Mouse (Mus musculus) hindlimb bud, embryonic 11.5 days (tissue): ENCODE measurements at regions not wholly inside any gene's neighbourhood (a gene's known extent, or its start where the extent isn't known, plus 50 kb on each side); places are given as distances from the start of the nearest gene placed in this dataset.

Source experiments
- DNase-seq: peaks from one replicate; pipeline ENCODE4 v3.0.0-alpha.2; 2012; ENCODE audit warnings: low read depth, low spot score; ENCODE audit errors: extremely low spot score

- no peak for DNase-seq
Observed at GRCm38 (mm10) chr4:55851027-55851426, 318.8 kb upstream of the Klf4 start.

GRCm38 (mm10) chr4:55843727-55844401, 311.6 kb upstream of the Klf4 start:
- no peak for DNase-seq

- DNase-seq, result no peak
Observed at GRCm38 (mm10) chr4:55838568-55838967, 306.3 kb upstream of the Klf4 start.

- DNase-seq, result no peak
Observed at GRCm38 (mm10) chr4:55824047-55824760, 291.9 kb upstream of the Klf4 start.

- no peak for DNase-seq
Observed at GRCm38 (mm10) chr4:55823583-55823982, 291.3 kb upstream of the Klf4 start.

GRCm38 (mm10) chr4:55817035-55817818, 285.0 kb upstream of the Klf4 start:
- no peak for DNase-seq

GRCm38 (mm10) chr4:55815832-55816231, 283.6 kb upstream of the Klf4 start:
- DNase-seq, result no peak

GRCm38 (mm10) chr4:55812846-55813245, 280.6 kb upstream of the Klf4 start:
- no peak for DNase-seq

- no peak for DNase-seq
Observed at GRCm38 (mm10) chr4:55811656-55812055, 279.4 kb upstream of the Klf4 start.

GRCm38 (mm10) chr4:55808501-55808900, 276.2 kb upstream of the Klf4 start:
- DNase-seq, result no peak

GRCm38 (mm10) chr4:55806799-55807198, 274.5 kb upstream of the Klf4 start:
- no peak for DNase-seq

- no peak for DNase-seq
Observed at GRCm38 (mm10) chr4:55805255-55806051, 273.2 kb upstream of the Klf4 start.

- DNase-seq, result no peak
Observed at GRCm38 (mm10) chr4:55802101-55802500, 269.8 kb upstream of the Klf4 start.

- no peak for DNase-seq
Observed at GRCm38 (mm10) chr4:55798099-55798498, 265.8 kb upstream of the Klf4 start.

- no peak for DNase-seq
Observed at GRCm38 (mm10) chr4:55781329-55781847, 249.1 kb upstream of the Klf4 start.

GRCm38 (mm10) chr4:55779581-55779980, 247.3 kb upstream of the Klf4 start:
- no peak for DNase-seq

GRCm38 (mm10) chr4:55775858-55776257, 243.6 kb upstream of the Klf4 start:
- no peak for DNase-seq

GRCm38 (mm10) chr4:55774571-55774970, 242.3 kb upstream of the Klf4 start:
- DNase-seq, result no peak

- no peak for DNase-seq
Observed at GRCm38 (mm10) chr4:55769656-55770055, 237.4 kb upstream of the Klf4 start.

GRCm38 (mm10) chr4:55768325-55768724, 236.1 kb upstream of the Klf4 start:
- no peak for DNase-seq

- DNase-seq, result no peak
Observed at GRCm38 (mm10) chr4:55767133-55767532, 234.9 kb upstream of the Klf4 start.
